Mouse (Mus musculus): ENCODE measurements around the gene Dhrs1. TPM values are rescaled to one million over a fixed set of nuclear protein-coding genes. Genes with fewer than 3 reads are reported as not detected.

Gene Dhrs1
- polyA plus RNA-seq, 1 experiment from 2014 or later, result 87.3 TPM

DNA sequence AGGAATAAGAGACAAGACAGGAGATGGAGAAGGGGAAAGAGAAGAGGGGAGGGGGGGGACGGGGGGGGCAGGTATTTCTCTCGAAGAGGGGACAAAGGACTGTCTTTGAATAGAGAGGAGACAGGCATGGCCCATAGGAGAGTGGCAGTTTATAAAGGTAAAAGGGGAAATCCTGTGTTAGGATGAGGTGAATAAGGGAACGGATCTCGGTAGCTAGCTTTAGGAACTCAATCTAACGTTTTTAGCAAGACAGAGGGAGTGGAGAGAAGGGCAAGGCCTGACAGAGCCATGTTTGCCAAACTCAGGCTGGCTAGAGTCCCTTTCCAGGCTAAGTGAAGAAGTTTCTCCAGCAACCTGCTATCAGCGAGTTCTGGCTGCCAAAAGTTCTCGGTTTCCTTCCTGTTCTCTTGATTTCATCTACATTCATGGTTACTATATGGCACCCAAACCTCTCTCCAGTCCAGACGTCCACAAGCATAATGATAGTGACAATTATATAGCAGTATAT is 23.0 kb downstream of the Dhrs1 start:
- ATAC-seq, result no peak
- ChIA-PET CTCF (interaction anchor here (0.8 to 3.3 kb wide), 7 partner anchors 9 to 69 kb away, joined by 3 to 15 read pairs (median 3); no protein-coding TSS in a partner anchor), POLR2A (no interaction called here)
- no peak for TF ChIP-seq CTCF (IDR thresholded peaks at IDR 0.05)
- H3K27me3 ChIP-seq, result no peaks in the 10 kb centered on the region
- in situ Hi-C loops (cut with MboI; ENCODE audit: low pct_unique_long_range_greater_than_20kb), result no loop called here
- DNase-seq (ENCODE audit: low read depth, low spot score), result no peak

DNA sequence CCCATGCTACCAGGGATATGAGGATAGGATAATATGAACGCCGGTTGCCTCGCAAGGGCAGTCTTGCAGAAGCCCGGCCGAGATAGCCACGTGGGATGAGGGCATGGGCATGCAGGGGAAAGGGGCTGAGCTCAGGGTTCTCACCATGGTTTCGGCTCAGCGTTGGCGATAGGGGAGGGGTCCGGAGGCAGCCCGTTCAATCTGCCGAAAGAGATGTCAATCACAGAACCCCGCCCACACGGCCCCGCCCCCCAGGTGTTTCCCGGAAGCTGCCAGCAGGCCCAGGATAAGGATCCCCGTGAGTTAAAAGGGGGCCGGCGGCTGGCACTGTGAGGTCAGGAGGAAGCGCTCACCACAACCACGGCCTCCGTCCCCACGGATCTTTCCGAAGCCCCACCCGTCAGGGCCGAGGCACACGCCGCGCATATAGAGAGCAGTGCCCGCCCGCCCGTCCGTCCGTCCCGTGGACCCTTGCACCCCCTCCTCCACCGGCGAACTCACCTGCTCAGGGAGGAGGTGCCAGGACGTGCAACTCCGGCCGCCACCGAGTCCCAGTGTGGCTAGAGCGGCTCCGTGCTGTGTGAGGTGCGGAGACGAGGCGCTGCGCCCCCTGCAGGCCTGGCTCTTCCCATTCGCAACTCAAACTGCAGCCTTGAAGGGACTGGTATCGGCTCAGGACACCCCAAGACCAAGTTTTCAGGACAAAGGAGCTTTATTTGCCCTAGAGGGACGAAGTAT is 23.6 kb downstream of the Dhrs1 start, which contains the start of gene Rabggta:
Gene Rabggta (minus strand): TSS at position 564 of the 738 bp plus-strand sequence.
- in situ Hi-C loops (cut with MboI; ENCODE audit: low pct_unique_long_range_greater_than_20kb), result no loop called here
- DNase-seq (ENCODE audit: low read depth, low spot score) (no peak), ATAC-seq (peak; percentile 62)
- POLR2A ChIA-PET, result no interaction called here
- no peak for TF ChIP-seq CTCF (IDR thresholded peaks at IDR 0.05)
- no peaks in the 10 kb centered on the region for H3K27me3 ChIP-seq
- CTCF ChIA-PET, result interaction anchor here (0.8 to 3.3 kb wide), 11 partner anchors 9 to 69 kb away, joined by 3 to 15 read pairs (median 3); partner anchors contain the start of gene Tinf2

DNA sequence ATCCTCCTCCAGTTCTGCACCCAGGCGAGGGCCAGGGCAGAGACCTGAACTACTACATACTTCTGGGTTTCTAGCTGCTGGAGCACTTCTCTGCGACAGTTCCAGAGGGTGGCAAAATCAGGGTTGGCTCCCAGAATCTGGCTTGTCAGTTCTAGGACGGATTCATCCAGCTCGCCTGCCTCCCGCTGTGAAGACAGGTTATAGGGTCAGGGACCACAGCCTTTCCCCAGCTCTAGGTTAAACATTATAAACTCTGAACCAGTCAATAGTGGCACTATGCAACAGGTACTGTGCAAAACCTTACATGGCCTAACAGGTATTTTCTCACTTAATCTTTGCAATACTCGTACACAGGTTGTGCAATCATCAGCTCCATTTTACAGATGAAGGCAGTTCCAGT is 24.4 kb downstream of the Dhrs1 start:
- ChIA-PET POLR2A (no interaction called here), CTCF (interaction anchor here (1.0 to 3.3 kb wide), 6 partner anchors 14 to 39 kb away, joined by 3 to 15 read pairs (median 5); partner anchors contain the start of gene Tinf2)
- ATAC-seq (no peak), DNase-seq (ENCODE audit: low read depth, low spot score) (no peak)
- H3K27me3 ChIP-seq, result no peaks in the 10 kb centered on the region
- no peak for TF ChIP-seq CTCF (IDR thresholded peaks at IDR 0.05)
- in situ Hi-C loops (cut with MboI; ENCODE audit: low pct_unique_long_range_greater_than_20kb), result no loop called here

DNA sequence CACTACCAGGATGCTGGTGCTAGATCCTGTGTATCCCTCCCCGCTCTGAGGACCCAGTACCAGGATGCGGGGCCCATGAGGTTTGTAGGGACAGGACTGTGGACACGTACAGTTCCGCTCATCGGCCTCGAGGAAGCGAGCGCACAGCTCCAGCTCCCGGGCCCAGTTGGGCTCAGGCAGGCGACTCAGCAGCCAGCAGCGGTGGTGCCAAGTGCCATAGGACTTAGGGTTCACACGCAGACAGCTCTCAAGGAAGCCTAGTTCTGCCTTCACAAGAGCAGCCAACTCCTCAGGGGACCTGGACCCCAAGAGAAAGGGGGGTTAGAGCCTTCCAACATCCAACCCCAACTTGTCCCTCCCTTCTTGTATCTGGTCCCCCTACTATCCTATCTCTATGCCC is 24.8 kb downstream of the Dhrs1 start:
- H3K27me3 ChIP-seq, result no peaks in the 10 kb centered on the region
- POLR2A ChIA-PET, result no interaction called here
- ATAC-seq (no peak), DNase-seq (ENCODE audit: low read depth, low spot score) (no peak)
- no peak for TF ChIP-seq CTCF (IDR thresholded peaks at IDR 0.05)
- CTCF ChIA-PET, result interaction anchor here (1.0 to 3.3 kb wide), 4 partner anchors 14 to 39 kb away, joined by 5 to 15 read pairs (median 6); partner anchors contain the start of gene Tinf2
- in situ Hi-C loops (cut with MboI; ENCODE audit: low pct_unique_long_range_greater_than_20kb), result no loop called here

DNA sequence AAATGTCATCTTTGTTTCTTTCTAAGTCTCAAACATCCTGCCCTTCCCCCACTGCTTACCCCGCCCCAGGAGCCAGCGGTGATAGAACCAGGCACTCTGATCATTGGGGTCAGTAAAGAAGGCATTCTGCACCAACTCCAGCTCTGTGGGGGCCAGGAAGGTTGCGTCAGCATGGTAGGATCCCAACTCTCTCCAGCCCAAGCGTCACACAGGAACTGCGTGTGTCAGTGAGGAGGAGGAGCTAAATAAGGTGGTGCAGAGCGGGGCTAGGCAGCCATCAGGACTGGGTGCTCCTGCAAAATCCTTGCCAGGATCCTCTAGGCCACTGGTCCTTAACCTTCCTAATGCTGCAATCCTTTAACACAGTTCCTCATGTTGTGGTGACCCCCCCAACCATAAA is 25.8 kb downstream of the Dhrs1 start:
- in situ Hi-C loops (cut with MboI; ENCODE audit: low pct_unique_long_range_greater_than_20kb), result no loop called here
- DNase-seq (ENCODE audit: low read depth, low spot score) (no peak), ATAC-seq (no peak)
- POLR2A ChIA-PET, result no interaction called here
- no peak for TF ChIP-seq CTCF (IDR thresholded peaks at IDR 0.05)
- H3K27me3 ChIP-seq, result no peaks in the 10 kb centered on the region
- CTCF ChIA-PET, result no interaction called here

DNA sequence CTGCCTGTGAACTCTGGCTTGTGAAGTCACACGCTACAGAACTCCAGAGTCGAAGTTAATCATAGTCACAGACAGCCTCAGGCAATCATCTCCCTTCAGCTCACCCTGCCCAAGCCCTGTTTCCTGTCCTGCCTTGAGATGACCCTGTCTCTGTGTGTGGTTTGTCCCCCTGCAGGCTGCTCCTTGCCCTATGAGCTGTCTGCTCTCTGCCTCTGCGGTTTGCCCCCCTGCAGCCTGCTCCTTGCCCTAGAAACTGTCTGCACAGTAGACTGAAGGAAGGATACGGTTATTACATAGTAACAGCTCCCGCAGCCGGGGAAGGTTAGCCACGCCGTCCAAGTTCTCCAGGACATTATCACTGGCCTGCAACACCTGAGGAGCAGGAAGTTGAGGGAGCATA is 28.6 kb downstream of the Dhrs1 start:
- POLR2A ChIA-PET, result interaction anchor here (0.8 to 1.4 kb wide), 3 partner anchors 8 to 30 kb away, joined by 3 read pairs; no protein-coding TSS in a partner anchor
- no peaks in the 10 kb centered on the region for H3K27me3 ChIP-seq
- CTCF ChIA-PET, result interaction anchor here (1.4 to 3.0 kb wide), 4 partner anchors 14 to 35 kb away, joined by 3 to 20 read pairs (median 7); partner anchors contain the start of gene Tinf2
- ATAC-seq (peak; percentile 85), DNase-seq (ENCODE audit: low read depth, low spot score) (peak; percentile 85)
- in situ Hi-C loops (cut with MboI; ENCODE audit: low pct_unique_long_range_greater_than_20kb), result no loop called here
- TF ChIP-seq CTCF (IDR thresholded peaks at IDR 0.05), result no peak

DNA sequence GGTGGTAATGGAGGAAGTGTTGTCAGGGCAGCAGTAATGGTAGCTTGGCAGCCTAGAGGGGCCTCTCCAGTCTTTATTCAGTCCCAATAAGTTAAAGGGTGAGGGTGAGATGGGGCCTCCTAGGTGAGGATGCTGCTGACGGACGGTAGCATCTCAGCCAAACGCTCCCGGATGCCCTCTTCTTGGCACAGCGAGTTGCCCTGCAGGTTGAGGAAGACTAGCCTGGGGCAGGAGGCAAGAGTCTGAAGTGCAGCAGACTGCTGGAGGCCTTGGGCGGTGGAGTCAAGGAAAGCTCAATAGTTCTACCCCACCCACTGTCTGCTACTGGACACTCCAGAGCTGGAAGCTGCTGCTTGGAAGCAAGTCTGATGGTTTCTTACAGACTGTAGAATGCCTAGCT is 29.2 kb downstream of the Dhrs1 start:
- no peak for TF ChIP-seq CTCF (IDR thresholded peaks at IDR 0.05)
- in situ Hi-C loops (cut with MboI; ENCODE audit: low pct_unique_long_range_greater_than_20kb), result no loop called here
- ATAC-seq (peak; percentile 4), DNase-seq (ENCODE audit: low read depth, low spot score) (no peak)
- ChIA-PET CTCF (interaction anchor here (1.4 to 3.0 kb wide), 4 partner anchors 15 to 35 kb away, joined by 3 to 20 read pairs (median 7); partner anchors contain the start of gene Tinf2), POLR2A (interaction anchor here (1.0 to 1.4 kb wide), 2 partner anchors 9 to 16 kb away, joined by 3 read pairs; no protein-coding TSS in a partner anchor)
- H3K27me3 ChIP-seq, result no peaks in the 10 kb centered on the region

DNA sequence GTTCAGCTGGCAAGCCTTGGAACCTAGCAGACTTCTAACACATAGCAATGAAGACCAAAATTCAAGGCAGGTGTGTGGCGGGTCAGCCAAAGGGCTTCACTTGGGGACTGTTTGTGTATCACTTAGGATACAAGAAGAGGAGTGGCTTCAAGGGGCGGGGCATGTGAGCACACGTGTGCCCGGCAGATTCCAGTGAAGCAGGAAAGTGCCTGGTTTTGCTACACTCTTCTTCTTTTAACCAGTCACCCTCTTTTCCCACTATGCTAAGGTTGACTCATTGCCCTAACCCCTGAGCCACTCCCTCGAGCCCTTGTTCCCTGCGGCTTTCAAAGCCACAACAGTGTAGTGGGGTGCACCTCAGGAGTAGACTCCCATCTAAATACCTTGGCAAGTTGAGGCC is 30.6 kb downstream of the Dhrs1 start:
- no peak for TF ChIP-seq CTCF (IDR thresholded peaks at IDR 0.05)
- ChIA-PET POLR2A (interaction anchor here (0.7 kb wide), 1 partner anchor 28 kb away, joined by 6 read pairs; no protein-coding TSS in a partner anchor), CTCF (interaction anchor here (1.7 to 3.0 kb wide), 2 partner anchors 28 to 33 kb away, joined by 5 to 20 read pairs; partner anchors contain the start of gene Tinf2)
- in situ Hi-C loops (cut with MboI; ENCODE audit: low pct_unique_long_range_greater_than_20kb), result no loop called here
- peak; percentile 24 for ATAC-seq
- no peaks in the 10 kb centered on the region for H3K27me3 ChIP-seq
- DNase-seq (ENCODE audit: low read depth, low spot score), result no peak

DNA sequence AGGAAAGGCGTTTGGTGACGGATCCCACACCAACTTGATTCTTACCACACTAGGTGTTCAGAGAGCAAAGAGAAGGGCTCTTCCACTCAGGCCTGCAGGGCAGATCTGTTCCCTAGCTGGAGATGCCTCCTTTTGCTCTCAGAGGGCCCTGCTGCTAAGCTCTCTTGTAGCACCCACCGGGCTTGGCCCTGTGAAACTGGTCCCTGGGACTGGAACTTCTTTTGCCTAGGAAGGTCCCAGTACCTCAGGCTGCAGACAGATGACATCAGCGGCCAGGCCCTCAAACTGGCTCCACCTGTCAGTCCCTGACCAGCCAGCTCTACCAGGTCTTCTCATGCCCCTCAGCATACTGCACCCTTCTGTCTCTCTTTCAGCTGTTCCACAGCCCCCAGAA is 31.8 kb downstream of the Dhrs1 start, which contains the start of gene Tgm1:
Gene Tgm1 (minus strand): TSS at position 198 of the 394 bp plus-strand sequence.
- ChIA-PET POLR2A (interaction anchor here (0.9 to 1.2 kb wide), 2 partner anchors 10 to 13 kb away, joined by 3 read pairs; no protein-coding TSS in a partner anchor), CTCF (interaction anchor here (1.1 to 1.7 kb wide), 3 partner anchors 22 to 29 kb away, joined by 3 to 5 read pairs (median 4); no protein-coding TSS in a partner anchor)
- H3K27me3 ChIP-seq, result no peaks in the 10 kb centered on the region
- in situ Hi-C loops (cut with MboI; ENCODE audit: low pct_unique_long_range_greater_than_20kb), result no loop called here
- DNase-seq (ENCODE audit: low read depth, low spot score), result no peak
- TF ChIP-seq CTCF (IDR thresholded peaks at IDR 0.05), result no peak
- ATAC-seq, result no peak

DNA sequence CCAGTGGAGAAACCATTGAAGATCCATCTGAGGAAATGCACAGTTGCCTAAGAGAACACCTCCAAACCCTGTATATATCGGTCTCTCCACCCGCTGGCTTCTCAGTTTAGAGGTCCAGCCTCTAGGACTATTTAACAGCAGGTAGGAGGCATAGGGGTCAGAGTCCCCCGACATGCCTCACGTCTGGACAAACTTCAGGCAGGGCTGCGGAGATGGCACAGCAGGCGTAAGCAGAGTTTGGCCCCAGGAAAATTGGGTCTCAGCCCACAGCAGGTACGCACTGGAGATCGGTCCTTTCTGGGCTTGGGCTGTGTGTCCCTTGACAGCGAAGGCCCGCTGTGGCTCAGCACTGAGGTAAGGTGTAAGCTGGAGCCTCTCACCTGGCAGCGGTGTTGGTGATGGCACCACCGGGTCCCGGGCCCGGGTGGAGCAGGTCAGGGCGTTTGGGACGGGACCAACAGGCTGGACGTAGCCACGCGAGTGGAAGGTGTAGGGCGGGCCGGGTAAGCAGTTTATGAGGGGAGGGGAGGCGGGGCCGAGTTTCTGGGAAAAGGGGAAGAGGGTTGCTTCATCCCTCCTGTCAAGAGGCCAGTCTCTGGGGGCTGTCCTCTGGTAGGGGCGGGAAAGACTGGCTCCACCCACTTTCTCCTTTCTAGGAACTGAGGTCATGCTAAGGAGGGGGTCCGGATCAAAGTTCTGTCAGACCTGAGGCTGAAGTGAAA is 32.3 kb downstream of the Dhrs1 start:
- CTCF ChIA-PET, result interaction anchor here (1.1 to 1.4 kb wide), 3 partner anchors 12 to 30 kb away, joined by 3 to 4 read pairs (median 4); no protein-coding TSS in a partner anchor
- no peak for TF ChIP-seq CTCF (IDR thresholded peaks at IDR 0.05)
- DNase-seq (ENCODE audit: low read depth, low spot score) (no peak), ATAC-seq (no peak)
- in situ Hi-C loops (cut with MboI; ENCODE audit: low pct_unique_long_range_greater_than_20kb), result no loop called here
- POLR2A ChIA-PET, result interaction anchor here (1.2 kb wide), 1 partner anchor 12 kb away, joined by 3 read pairs; no protein-coding TSS in a partner anchor
- no peaks in the 10 kb centered on the region for H3K27me3 ChIP-seq

Measured in Patski (cell line).